Mouse (Mus musculus) thymus, adult 2 months (tissue): ENCODE data around the gene Trh. TPM values are rescaled to one million over a fixed set of nuclear protein-coding genes. Genes with fewer than 3 reads are reported as not detected.

Experiments
- DNase-seq: peaks from one replicate; pipeline ENCODE4 v3.0.0; 2021
- H3K27ac ChIP-seq: fragments of 200-500 bp; 2 replicates; pipeline ENCODE4 v1.5.1; 2012; ENCODE audit warnings: low read length, control low read depth; ENCODE audit not compliant: control insufficient read depth, insufficient read depth
- H3K27me3 ChIP-seq: fragments of 200-500 bp; 2 replicates; pipeline ENCODE4 v1.6.1; 2012; ENCODE audit warnings: mild to moderate bottlenecking, low read length, moderate library complexity, mixed read lengths; ENCODE audit not compliant: control insufficient read depth, insufficient read depth
- H3K36me3 ChIP-seq: fragments of 200-500 bp; 2 replicates; pipeline ENCODE4 v1.6.1; 2012; ENCODE audit warnings: mild to moderate bottlenecking, low read length, moderate library complexity; ENCODE audit not compliant: control insufficient read depth, insufficient read depth
- H3K4me1 ChIP-seq: fragments of 200-500 bp; replicated peaks from 2 replicates; pipeline ENCODE4 v1.6.1; 2012; ENCODE audit warnings: low read length; ENCODE audit not compliant: control insufficient read depth, insufficient read depth
- H3K4me3 ChIP-seq: fragments of 200-500 bp; 2 replicates; pipeline ENCODE4 v1.5.1; 2012; ENCODE audit warnings: mild to moderate bottlenecking, low read length, control low read depth, moderate library complexity; ENCODE audit not compliant: control insufficient read depth, insufficient read depth
- CTCF ChIP-seq: fragments of 200-500 bp; IDR thresholded peaks from 2 replicates; pipeline ENCODE4 v1.5.1; 2012; ENCODE audit warnings: mild to moderate bottlenecking, control low read depth, low read length, moderate library complexity, borderline replicate concordance; ENCODE audit not compliant: control insufficient read depth, poor library complexity, insufficient read depth; ENCODE audit errors: extremely low read depth
- POLR2A ChIP-seq: fragments of 200-500 bp; IDR thresholded peaks from 2 replicates; pipeline ENCODE4 v1.6.1; 2012; ENCODE audit warnings: mild to moderate bottlenecking, low read length, control low read depth, moderate library complexity; ENCODE audit not compliant: control insufficient read depth, poor library complexity, insufficient read depth; ENCODE audit errors: extremely low read depth
- WGBS: fragments of 180-500 bp; shearing (Covaris S2); methylation state at CpG from one replicate; pipeline ENCODE4 v1.1.7; 2018; 5-methylcytosine and 5-hydroxymethylcytosine counted together
- polyA plus RNA-seq: library from polyadenylated mRNA; depleted of rRNA; stranded (reverse); fragments of >200 nt; gene quantifications from 2 replicates; pipeline ENCODE4 v1.2.3, GENCODE M21; 2012

Gene Trh
- polyA plus RNA-seq, 1 experiment = 0.20 TPM

GRCm38 (mm10) chr6:92273652-92274322 lies 29.3 kb upstream of the Trh start:
- DNase-seq = no peak
- Histone ChIP-seq H3K27ac (no peak overlapping the region), H3K36me3 (no peaks in the 10 kb centered on the region), H3K27me3 (no peaks in the 10 kb centered on the region), H3K4me1 (no peaks in the 10 kb centered on the region), H3K4me3 (no peak overlapping the region)
- TF ChIP-seq CTCF (no peak), POLR2A (no peak)
- WGBS = 81% methylated on average over 6 of the region's 6 CpGs

DNA sequence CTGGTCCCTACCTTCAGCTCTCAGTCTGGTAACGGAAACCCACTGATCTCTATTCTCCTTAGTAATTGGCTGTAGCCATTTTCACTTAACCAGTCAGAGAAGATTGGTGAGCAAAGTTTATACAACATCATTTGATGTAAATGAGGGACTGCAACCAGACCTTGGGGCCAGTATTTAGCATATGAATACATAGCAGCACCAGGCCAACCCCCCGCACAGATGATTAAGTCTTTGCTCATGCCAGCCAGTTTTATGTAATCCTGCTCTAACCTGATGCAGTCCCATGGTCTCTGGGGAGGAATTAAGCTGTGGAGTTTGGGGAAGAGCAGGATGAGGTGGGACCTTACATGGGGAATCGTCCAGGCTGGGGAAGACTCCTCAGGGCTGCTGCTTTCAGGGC lies 28.2 kb upstream of the Trh start:
- Histone ChIP-seq H3K4me1 (no peaks in the 10 kb centered on the region), H3K27ac (no peak overlapping the region), H3K27me3 (no peaks in the 10 kb centered on the region), H3K36me3 (no peaks in the 10 kb centered on the region), H3K4me3 (no peak overlapping the region)
- TF ChIP-seq CTCF (no peak), POLR2A (no peak)
- DNase-seq = no peak
- 87% methylated on average over 3 of the region's 3 CpGs for WGBS

DNA sequence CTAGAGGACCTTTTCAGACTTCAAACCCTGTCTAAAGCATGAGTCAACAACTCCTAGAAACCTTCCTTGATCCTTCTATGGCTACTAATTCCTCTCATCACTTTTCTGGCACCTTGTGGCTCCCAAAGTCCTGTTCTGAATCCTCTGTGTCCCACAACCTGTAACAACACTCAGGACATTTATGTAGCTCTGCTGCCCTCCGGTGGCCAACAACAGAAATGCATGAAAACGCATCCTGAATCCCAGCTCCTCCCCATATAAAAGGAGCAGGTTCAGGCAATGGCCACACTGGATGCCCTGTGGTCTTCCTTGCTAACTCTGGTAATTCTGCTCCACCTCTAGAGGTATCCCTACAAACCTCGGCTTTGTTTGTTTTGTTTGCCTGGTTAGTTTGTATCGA lies 24.6 kb upstream of the Trh start:
- no peaks in the 10 kb centered on the region for H3K27me3 ChIP-seq
- WGBS = 23% methylated on average over 4 of the region's 4 CpGs
- H3K4me3 ChIP-seq = no peak overlapping the region
- TF ChIP-seq CTCF = no peak
- H3K36me3 ChIP-seq = no peaks in the 10 kb centered on the region
- H3K27ac ChIP-seq = no peak overlapping the region
- no peaks in the 10 kb centered on the region for H3K4me1 ChIP-seq
- peak; percentile 50 for DNase-seq

GRCm38 (mm10) chr6:92268001-92268400 lies 23.6 kb upstream of the Trh start:
- no peaks in the 10 kb centered on the region for H3K36me3 ChIP-seq
- 72% methylated on average over 1 of the region's 1 CpGs for WGBS

DNA sequence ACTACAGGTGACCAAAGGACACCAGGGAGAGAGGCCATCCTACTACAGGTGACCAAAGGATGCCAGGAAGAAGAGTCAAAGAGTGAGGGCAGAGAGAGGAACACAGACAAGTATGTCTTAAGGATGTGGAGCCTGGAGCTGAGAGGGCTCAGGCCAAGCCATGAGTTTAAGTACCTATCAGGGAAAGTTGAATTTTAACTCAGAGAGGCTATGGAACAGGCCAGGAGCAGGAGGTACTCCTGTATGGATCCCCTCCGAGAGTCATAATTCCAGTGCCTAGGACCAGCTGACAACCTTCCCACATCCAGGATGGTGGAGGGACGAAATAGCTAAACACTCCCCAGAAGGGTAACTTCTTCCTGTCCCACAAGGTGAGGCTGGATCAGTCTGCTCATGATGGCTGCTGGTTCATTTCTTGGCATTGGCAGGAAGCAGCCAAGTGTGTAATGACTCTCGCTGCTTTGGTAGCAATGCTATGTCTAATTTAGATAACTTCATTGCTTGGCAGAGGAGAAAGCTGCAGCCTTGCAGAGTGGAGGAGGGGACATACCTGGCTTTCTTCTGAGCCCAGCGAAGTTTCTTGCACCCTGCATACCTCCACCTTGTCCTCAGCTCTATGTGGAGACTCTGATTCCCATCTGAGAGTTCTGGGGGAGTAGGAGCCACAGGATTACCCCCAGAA lies 16.9 kb upstream of the Trh start:
- 79% methylated on average over 4 of the region's 4 CpGs for WGBS
- DNase-seq = no peak
- H3K4me3 ChIP-seq = no peak overlapping the region
- TF ChIP-seq CTCF (no peak), POLR2A (no peak)
- no peak overlapping the region for H3K27ac ChIP-seq
- no peaks in the 10 kb centered on the region for H3K4me1 ChIP-seq
- no peaks in the 10 kb centered on the region for H3K27me3 ChIP-seq
- H3K36me3 ChIP-seq = no peaks in the 10 kb centered on the region

More at GRCm38 (mm10) chr6:92268001-92268400, 23.6 kb upstream of the Trh start:
- Histone ChIP-seq H3K27me3 (no peaks in the 10 kb centered on the region), H3K4me3 (no peak overlapping the region), H3K27ac (no peak overlapping the region), H3K4me1 (no peaks in the 10 kb centered on the region)
- DNase-seq = no peak
- TF ChIP-seq POLR2A (no peak), CTCF (no peak)

DNA sequence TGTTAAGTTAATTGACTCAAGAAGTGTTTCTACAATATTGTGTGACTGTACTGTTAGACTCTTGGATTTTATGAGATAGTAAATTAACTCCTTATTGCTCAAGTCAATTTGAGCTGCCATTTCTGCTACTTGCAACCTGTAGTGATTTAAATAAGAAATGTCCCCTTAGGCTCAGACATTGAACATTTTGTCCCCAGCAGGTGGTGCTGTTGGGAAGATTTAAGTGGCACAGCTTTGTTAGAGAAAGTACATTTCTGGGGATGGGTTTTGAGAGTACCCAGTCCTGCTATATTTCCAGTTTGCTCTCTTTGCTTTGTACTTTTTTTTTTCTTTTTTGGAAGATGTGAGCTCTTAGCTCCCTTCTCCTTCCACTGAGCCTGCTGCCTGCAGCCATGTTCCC lies 10.9 kb upstream of the Trh start:
- Histone ChIP-seq H3K4me1 (no peaks in the 10 kb centered on the region), H3K27ac (no peak overlapping the region), H3K36me3 (no peaks in the 10 kb centered on the region), H3K27me3 (no peaks in the 10 kb centered on the region), H3K4me3 (no peak overlapping the region)
- DNase-seq = no peak
- TF ChIP-seq POLR2A (no peak), CTCF (no peak)

DNA sequence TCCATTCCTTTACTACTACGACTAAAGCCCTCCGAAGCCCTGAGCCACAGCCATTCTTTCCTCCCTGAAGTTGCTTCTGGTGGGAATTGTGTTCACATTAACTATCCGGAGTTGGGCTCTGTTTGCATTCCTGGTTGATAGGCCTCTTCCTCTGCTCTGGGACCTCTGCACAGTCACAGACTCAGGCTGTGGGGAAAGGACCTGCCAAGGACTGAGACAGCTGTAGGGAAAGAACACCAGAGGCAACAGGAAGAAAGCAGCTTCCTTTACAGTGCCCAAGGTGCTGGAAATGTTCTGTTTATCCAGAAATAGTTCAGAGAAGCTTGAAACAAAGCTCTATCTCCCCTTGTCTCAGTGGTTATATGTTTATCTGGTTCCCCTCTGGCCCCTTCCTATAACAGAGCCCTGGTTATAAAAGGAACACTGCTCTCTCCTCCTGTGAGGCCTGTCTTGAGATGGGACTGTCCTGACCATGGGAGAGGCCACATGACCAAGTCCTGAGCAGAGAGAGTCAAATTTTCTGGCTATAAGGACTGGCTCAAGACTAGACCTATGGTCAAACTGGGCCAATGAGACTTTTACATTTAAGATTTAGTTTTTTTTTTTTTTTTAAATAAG lies 8.9 kb upstream of the Trh start:
- Histone ChIP-seq H3K27me3 (no peaks in the 10 kb centered on the region), H3K4me1 (no peaks in the 10 kb centered on the region), H3K4me3 (no peak overlapping the region), H3K36me3 (no peaks in the 10 kb centered on the region), H3K27ac (no peak overlapping the region)
- WGBS = 82% methylated on average over 3 of the region's 3 CpGs
- DNase-seq = no peak
- TF ChIP-seq POLR2A (no peak), CTCF (no peak)
